Mouse (Mus musculus) gastrocnemius, adult 2 months (tissue): Measurements from ENCODE around the gene Runx1. TPM values are rescaled to one million over a fixed set of nuclear protein-coding genes. Genes with fewer than 3 reads are reported as not detected.

Source experiments
- DNase-seq: peaks from one replicate; pipeline ENCODE4 v3.0.0; 2022
- H3K27ac ChIP-seq: fragments of 200-600 bp; 2 replicates; pipeline ENCODE4 v1.8.1; 2022; ENCODE audit warnings: mild to moderate bottlenecking
- H3K4me3 ChIP-seq: fragments of 200-600 bp; 2 replicates; pipeline ENCODE4 v1.8.1; 2022; ENCODE audit warnings: mild to moderate bottlenecking, moderate library complexity
- CTCF ChIP-seq: fragments of 200-600 bp; IDR thresholded peaks from 2 replicates; pipeline ENCODE4 v1.8.1; 2022; ENCODE audit warnings: antibody characterized with exemption, mild to moderate bottlenecking, moderate library complexity
- intact Hi-C: fragments of 180-260 bp; cut with DNase I; formaldehyde crosslinking; loops from one replicate; pipeline ENCODE4 v1.15.1; 2025
- total RNA-seq, 2 experiments: library from RNA; stranded (reverse); gene quantifications; 2 replicates each; pipeline ENCODE4 v1.2.3; 2021

Gene Runx1
- total RNA-seq, 2 experiments from 2014 or later = 2.2 to 4.0 TPM

GRCm38 (mm10) chr16:92824003-92824722, 1.8 kb downstream of the Runx1 start:
- no peak for DNase-seq
- Histone ChIP-seq H3K4me3 (peak overlapping the region; percentile 50), H3K27ac (no peak overlapping the region)
- no peak for TF ChIP-seq CTCF
- intact Hi-C loops = loop anchor here (10.0 kb wide), 2 partner anchors 201 to 311 kb away; no protein-coding TSS in a partner anchor

- no peak for TF ChIP-seq CTCF
- Histone ChIP-seq H3K27ac (no peak overlapping the region), H3K4me3 (no peak overlapping the region)
- DNase-seq = no peak
- intact Hi-C loops = loop anchor here (10.0 kb wide), 2 partner anchors 201 to 311 kb away; no protein-coding TSS in a partner anchor
Observed at GRCm38 (mm10) chr16:92823381-92823862, 2.5 kb downstream of the Runx1 start.

GRCm38 (mm10) chr16:92822676-92823075, 3.3 kb downstream of the Runx1 start:
- intact Hi-C loops = loop anchor here (10.0 kb wide), 2 partner anchors 202 to 312 kb away; no protein-coding TSS in a partner anchor
- Histone ChIP-seq H3K4me3 (no peak overlapping the region), H3K27ac (no peak overlapping the region)
- DNase-seq = no peak
- TF ChIP-seq CTCF = no peak

- intact Hi-C loops = loop anchor here (10.0 kb wide), 2 partner anchors 203 to 313 kb away; no protein-coding TSS in a partner anchor
- no peak for TF ChIP-seq CTCF
- Histone ChIP-seq H3K4me3 (no peak overlapping the region), H3K27ac (no peak overlapping the region)
- no peak for DNase-seq
Observed at GRCm38 (mm10) chr16:92821938-92822629, 3.9 kb downstream of the Runx1 start.

- Histone ChIP-seq H3K4me3 (no peak overlapping the region), H3K27ac (no peak overlapping the region)
- intact Hi-C loops = loop anchor here (10.0 kb wide), 2 partner anchors 203 to 313 kb away; no protein-coding TSS in a partner anchor
- DNase-seq = no peak
- TF ChIP-seq CTCF = no peak
Observed at GRCm38 (mm10) chr16:92821596-92821937, 4.4 kb downstream of the Runx1 start.

- H3K27ac ChIP-seq = no peak overlapping the region
- no peak overlapping the region for H3K4me3 ChIP-seq
- TF ChIP-seq CTCF = no peak
- DNase-seq = no peak
- intact Hi-C loops = loop anchor here (10.0 kb wide), 2 partner anchors 204 to 314 kb away; no protein-coding TSS in a partner anchor
Observed at GRCm38 (mm10) chr16:92820451-92820850, 5.5 kb downstream of the Runx1 start.

GRCm38 (mm10) chr16:92818480-92819269, 7.3 kb downstream of the Runx1 start:
- intact Hi-C loops = no loop called here
- H3K27ac ChIP-seq = no peak overlapping the region
- H3K4me3 ChIP-seq = no peak overlapping the region
- TF ChIP-seq CTCF = no peak
- no peak for DNase-seq

- intact Hi-C loops = no loop called here
- H3K4me3 ChIP-seq = no peak overlapping the region
- no peak for TF ChIP-seq CTCF
- H3K27ac ChIP-seq = no peak overlapping the region
- DNase-seq = no peak
Observed at GRCm38 (mm10) chr16:92816092-92816491, 9.9 kb downstream of the Runx1 start.

- H3K4me3 ChIP-seq = no peak overlapping the region
- DNase-seq = no peak
- H3K27ac ChIP-seq = no peak overlapping the region
- intact Hi-C loops = no loop called here
- no peak for TF ChIP-seq CTCF
Observed at GRCm38 (mm10) chr16:92815195-92815527, 10.8 kb downstream of the Runx1 start.

- Histone ChIP-seq H3K27ac (no peak overlapping the region), H3K4me3 (no peak overlapping the region)
- no peak for DNase-seq
- intact Hi-C loops = no loop called here
- no peak for TF ChIP-seq CTCF
Observed at GRCm38 (mm10) chr16:92814366-92815194, 11.4 kb downstream of the Runx1 start.

GRCm38 (mm10) chr16:92812405-92812804, 13.5 kb downstream of the Runx1 start:
- no peak for TF ChIP-seq CTCF
- intact Hi-C loops = no loop called here
- DNase-seq = no peak
- Histone ChIP-seq H3K4me3 (no peak overlapping the region), H3K27ac (no peak overlapping the region)

- TF ChIP-seq CTCF = no peak
- intact Hi-C loops = no loop called here
- no peak overlapping the region for H3K4me3 ChIP-seq
- H3K27ac ChIP-seq = no peak overlapping the region
- DNase-seq = no peak
Observed at GRCm38 (mm10) chr16:92810568-92811240, 15.2 kb downstream of the Runx1 start.
